Mouse (Mus musculus): ENCODE results near the gene Tmem136.
A peak's percentile ranks its signal among the peaks of the same experiment; 100 is the strongest.
"Not testable (repeated sequence)": the region's sequence is repeated elsewhere in the genome, so short reads cannot be mapped to it uniquely, and the experiment has no call there.

Tmem136 gene

DNA sequence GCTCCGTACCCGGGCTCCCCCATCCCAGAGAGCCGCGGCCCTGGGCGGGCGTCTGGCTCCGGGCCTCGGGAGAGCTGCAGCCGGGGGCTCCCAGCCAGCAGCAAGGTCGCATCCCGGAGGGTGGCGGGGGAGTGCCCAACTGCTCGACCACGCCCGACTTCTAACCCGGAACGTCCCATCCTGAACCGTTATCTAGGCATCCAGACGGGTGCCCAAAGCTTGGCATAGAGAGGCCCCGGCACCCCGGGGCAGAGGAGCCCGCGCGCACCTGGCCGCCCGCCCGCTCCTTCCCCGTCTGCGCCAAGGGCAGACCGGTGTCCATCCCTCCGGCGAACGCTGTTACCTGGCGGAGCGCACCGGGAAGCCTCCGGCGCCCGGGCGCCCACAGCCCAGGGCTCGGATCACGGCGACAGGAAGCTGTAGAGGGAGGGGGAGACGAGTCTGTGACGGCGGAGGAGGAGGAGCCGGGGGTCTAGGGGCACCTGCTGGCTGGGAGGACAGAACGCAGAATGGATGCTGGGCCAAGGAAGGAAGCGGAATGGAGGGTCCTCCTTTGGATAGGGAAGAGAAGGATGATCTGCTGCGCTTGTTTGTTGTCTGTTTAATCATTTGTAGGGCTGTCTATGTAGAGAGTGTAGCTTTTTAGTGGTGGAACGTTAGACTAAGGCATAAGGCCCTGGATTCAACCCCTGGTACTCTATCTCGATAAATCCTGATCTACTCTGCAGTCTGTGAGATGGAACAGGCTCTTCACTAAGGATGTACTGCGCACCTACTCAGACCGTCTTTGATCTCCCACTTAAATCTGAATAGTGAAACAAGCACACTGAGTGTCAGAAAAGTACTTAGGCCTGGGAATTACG, at the start of gene Tmem136:
TSS of gene Tmem136 (minus strand) at position 437 of the 863 bp plus-strand sequence.
- DNase-seq (ENCODE audit: low read depth, low spot score): peak; percentile 87

GRCm38 (mm10) chr9:43155960-43156359, 39.6 kb upstream of the Tmem136 start:
- DNase-seq (ENCODE audit: low read depth, low spot score): no peak

DNA sequence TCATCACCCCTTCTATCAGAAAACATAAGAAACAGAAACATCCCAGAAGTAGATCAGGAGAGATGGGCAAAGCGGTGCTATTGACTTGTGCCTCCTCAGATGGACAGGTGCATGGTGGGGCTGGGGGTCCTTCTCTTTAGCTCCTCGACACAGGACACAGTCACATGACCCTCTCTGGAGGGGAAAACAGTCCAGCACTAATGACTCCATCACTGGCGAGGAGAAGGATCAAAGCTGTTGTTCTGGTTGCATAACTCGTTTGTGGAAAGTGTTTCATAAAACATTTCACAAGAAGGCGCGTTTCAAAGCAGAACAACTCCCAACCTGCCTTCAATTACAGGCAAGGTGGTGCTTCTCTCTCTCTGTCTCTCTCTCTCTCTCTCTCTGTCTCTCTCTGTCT, 35.4 kb upstream of the Tmem136 start:
- DNase-seq (ENCODE audit: low read depth, low spot score): no peak

- DNase-seq (ENCODE audit: low read depth, low spot score): no peak
These were observed 34.6 kb upstream of the Tmem136 start for GRCm38 (mm10) chr9:43150957-43151356.

GRCm38 (mm10) chr9:43150075-43150474, 33.7 kb upstream of the Tmem136 start:
- no peak for DNase-seq (ENCODE audit: low read depth, low spot score)

DNA sequence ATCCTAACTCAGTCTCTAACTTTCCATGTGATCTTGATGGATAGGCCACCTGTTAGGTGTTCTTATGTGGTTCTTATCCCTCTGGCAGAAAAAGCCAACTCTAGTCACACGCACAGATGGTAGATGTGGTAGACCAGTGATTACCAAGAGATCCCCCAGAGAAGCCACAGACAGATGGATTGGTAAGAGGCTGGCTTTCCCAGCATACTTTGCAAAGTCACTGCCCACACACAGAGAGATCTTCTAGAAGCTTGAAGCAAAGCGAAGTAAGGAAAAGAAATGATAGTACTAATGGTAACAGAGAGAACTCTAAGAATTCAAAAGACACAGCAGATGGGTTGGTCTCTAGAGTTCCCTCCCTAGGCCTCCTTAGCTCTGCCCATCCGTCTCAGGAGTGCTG, 33.1 kb upstream of the Tmem136 start:
- DNase-seq (ENCODE audit: low read depth, low spot score): no peak

GRCm38 (mm10) chr9:43145196-43145595, 28.8 kb upstream of the Tmem136 start:
- no peak for DNase-seq (ENCODE audit: low read depth, low spot score)

GRCm38 (mm10) chr9:43144206-43144810, 27.9 kb upstream of the Tmem136 start:
- no peak for DNase-seq (ENCODE audit: low read depth, low spot score)

- DNase-seq (ENCODE audit: low read depth, low spot score): peak; percentile 58
These were observed 25.5 kb upstream of the Tmem136 start for GRCm38 (mm10) chr9:43141839-43142238.

DNA sequence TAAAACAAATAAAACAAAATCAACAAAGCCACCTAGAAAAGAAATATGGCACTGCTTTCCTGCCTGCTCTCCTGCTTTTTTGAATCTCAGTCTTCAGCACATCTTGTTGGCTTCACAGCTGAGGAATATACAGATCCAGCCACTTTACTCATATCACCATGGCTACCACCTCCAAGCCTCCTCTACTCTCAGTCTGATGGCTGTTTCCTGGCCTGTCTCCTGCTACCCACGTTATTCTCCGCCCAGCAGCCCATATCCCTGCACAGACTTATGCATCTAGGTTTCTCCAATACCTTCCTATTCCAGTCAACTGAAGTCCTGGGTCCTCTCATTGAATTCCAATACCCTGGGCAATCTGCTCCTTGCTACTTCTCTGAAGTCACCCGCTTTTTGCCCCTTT, 17.2 kb upstream of the Tmem136 start:
- DNase-seq (ENCODE audit: low read depth, low spot score): no peak

- no peak for DNase-seq (ENCODE audit: low read depth, low spot score)
These were observed 16.0 kb upstream of the Tmem136 start for GRCm38 (mm10) chr9:43132380-43132779.

GRCm38 (mm10) chr9:43131940-43132339, 15.6 kb upstream of the Tmem136 start:
- no peak for DNase-seq (ENCODE audit: low read depth, low spot score)

GRCm38 (mm10) chr9:43130684-43131083, 14.3 kb upstream of the Tmem136 start:
- DNase-seq (ENCODE audit: low read depth, low spot score): no peak

- DNase-seq (ENCODE audit: low read depth, low spot score): no peak
These were observed 10.9 kb upstream of the Tmem136 start for GRCm38 (mm10) chr9:43127101-43127787.

DNA sequence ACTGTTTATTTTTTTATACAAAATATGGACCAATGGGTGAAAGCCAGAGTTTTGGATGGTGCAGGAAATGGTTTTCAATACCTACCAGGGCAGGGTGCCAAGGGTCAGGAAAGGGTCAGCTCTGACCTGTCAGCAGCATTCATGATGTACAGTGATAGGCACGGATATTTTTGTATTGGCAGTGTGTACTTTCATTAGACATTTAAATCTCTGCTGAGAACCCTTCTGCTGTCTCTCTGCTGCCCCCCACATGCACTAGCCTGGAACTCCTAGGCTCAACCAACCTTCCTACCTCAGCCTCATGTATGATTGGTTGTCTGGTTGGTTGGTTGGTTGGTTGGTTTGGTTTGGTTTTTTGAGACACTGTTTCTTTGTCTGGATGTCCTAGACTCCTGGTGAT, 6.0 kb upstream of the Tmem136 start:
- DNase-seq (ENCODE audit: low read depth, low spot score): no peak

DNA sequence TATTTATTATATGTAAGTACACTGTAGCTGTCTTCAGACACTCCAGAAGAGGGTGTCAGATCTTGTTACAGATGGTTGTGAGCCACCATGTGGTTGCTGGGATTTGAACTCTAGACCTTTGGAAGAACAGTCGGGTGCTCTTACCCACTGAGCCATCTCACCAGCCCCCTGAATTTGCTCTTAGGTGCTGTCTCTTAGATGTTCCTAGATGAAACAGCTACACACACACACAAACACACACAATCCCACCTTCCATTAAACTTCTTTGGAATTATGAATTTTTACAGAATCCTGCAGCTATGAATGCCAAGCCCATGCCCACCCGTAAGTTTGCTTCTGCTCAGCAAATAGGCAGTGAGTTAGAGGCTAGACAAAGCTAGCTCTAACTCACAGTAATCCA, 5.6 kb upstream of the Tmem136 start:
- not testable (repeated sequence) for DNase-seq (ENCODE audit: low read depth, low spot score)

- no peak for DNase-seq (ENCODE audit: low read depth, low spot score)
These were observed 597 bp upstream of the Tmem136 start for GRCm38 (mm10) chr9:43116997-43117336.

DNA sequence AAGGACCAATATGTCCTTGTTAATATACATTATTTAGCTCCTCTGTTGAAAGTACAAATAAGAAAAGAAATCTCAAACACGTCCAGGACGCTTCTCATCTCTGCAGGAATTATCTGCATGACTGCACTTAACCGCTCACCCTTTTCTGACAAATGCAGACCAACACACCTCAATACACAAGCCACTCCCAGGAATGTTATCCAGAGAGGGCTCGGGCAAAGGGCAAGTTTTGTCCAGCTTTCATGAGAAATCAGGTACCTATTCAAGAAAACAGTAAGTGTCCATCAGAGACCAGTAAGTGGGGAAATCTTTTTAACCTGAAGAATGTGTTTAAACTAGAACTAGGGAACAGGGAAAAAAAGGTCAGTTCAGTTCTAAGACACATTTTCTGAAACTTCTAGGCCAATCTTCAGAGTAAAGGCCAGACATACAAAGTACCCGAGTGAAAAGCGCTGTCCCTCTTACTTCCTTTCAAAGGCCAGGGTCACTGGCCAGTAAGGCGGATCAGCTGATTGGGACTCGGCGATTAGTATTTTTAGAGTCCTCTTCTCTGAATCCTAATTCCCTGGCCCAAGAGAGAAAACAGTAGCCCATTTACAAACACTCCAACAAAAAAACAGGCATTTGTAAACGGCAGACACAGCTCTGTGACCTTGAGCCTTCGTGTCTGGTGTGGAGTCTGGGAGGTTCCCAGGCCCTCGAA, 788 bp downstream of the Tmem136 start:
- no peak for DNase-seq (ENCODE audit: low read depth, low spot score)

DNA sequence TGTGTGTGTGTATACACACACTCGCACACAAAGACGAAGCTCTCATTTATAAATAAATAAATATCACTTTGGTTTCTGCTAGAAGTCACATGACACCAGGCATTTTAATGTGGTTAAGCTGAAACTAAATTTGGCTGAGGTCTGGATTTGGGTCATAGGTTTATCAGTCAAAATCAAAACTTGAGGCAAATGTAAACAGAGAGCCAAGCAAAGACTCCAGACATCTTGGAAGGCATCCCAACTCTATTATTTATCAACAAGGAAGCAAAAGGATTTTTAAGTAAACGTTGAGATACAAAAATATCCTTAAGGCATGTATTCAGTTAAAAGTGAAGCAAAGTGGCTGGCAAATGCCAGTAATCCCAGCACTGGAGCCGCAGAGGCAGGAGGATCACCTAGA, 1.5 kb downstream of the Tmem136 start:
- DNase-seq (ENCODE audit: low read depth, low spot score): no peak

GRCm38 (mm10) chr9:43110286-43110980, 5.9 kb downstream of the Tmem136 start:
- DNase-seq (ENCODE audit: low read depth, low spot score): no peak

DNA sequence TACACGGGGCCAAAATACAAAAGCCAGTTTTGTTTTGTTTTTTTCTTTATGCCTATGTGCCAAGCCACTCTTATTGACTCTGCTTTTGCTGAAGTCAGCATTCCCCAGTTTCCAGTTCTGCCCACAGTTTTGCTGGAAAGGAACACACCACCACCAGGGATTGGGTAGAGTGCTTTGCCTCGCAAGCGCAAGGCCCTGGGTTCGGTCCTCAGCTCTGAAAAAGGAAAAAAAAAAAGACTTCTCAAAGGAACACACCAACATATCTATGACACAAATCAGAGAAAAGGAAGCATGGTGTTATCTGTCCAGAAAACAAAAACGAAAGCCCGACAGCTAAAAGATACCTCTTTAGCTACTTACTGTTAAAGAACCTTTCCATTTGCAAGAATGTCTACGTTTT, 7.2 kb downstream of the Tmem136 start:
- no peak for DNase-seq (ENCODE audit: low read depth, low spot score)

All from c-Kit-negative CD71-positive TER-119-positive erythroid progenitor cells, embryonic 14.5 days (primary cell).